Comparison of ENCODE assay signal across 9 mouse cellular contexts in genomic region chr4:119121249-119121648, GRCm38 (mm10). TPM values are rescaled to one million over a fixed set of nuclear protein-coding genes. Genes with fewer than 3 reads are reported as not detected.
DNase-seq lines count a peak whose midpoint lies in the region; ATAC-seq and TF ChIP-seq lines count a peak whose summit lies in the region.
"Had no signal": no experiment of that assay in that cellular context is flagged by ENCODE, and none has a peak within 500 bp of the region (broad histone marks: within the 10 kb centered on the region; RNA-seq: fewer than 3 reads in every experiment).

No protein-coding gene starts in this region.

- H3K27me3 ChIP-seq in forebrain, embryonic 14.5 days (replicated peaks; ENCODE audit: control insufficient read depth, insufficient read depth, low read length): no peaks in the 10 kb centered on the region
- H3K27me3 ChIP-seq in forebrain, embryonic 10.5 days (ENCODE audit: poor library complexity, severe bottlenecking): no peaks in the 10 kb centered on the region
- no peaks in the 10 kb centered on the region for H3K27me3 ChIP-seq in liver, embryonic 12.5 days (replicated peaks)
- no peaks in the 10 kb centered on the region for H3K27me3 ChIP-seq in stomach, embryonic 14.5 days (ENCODE audit: control insufficient read depth, insufficient read depth, low read length)

- no peak overlapping the region for H3K27ac ChIP-seq in forebrain, embryonic 14.5 days (ENCODE audit: low read depth, low read length)
- no peak overlapping the region for H3K27ac ChIP-seq in forebrain, embryonic 10.5 days
- H3K27ac ChIP-seq in gastrocnemius, adult 2 months: no peak overlapping the region
- peak overlapping the region; percentile 59 for H3K27ac ChIP-seq in liver, embryonic 12.5 days
- no peak overlapping the region for H3K27ac ChIP-seq in stomach, embryonic 14.5 days (ENCODE audit: low read length)

- intact Hi-C loops in gastrocnemius, adult 2 months (cut with DNase I): no loop called here

- H3K9ac ChIP-seq in forebrain, embryonic 14.5 days (ENCODE audit: low read length): no peak overlapping the region
- H3K9ac ChIP-seq in liver, embryonic 12.5 days: no peak overlapping the region
- H3K9ac ChIP-seq in stomach, embryonic 14.5 days (replicated peaks; ENCODE audit: low read depth, low read length): no peak overlapping the region

- no peak overlapping the region for H3K4me2 ChIP-seq in forebrain, embryonic 14.5 days (ENCODE audit: low read length)
- peak overlapping the region; percentile 3; the same call in 1 of the 2 replicates for H3K4me2 ChIP-seq in liver, embryonic 12.5 days
- H3K4me2 ChIP-seq in stomach, embryonic 14.5 days (replicated peaks; ENCODE audit: low read depth, low read length): no peak overlapping the region

- H3K9me3 ChIP-seq in forebrain, embryonic 14.5 days (replicated peaks; ENCODE audit: control insufficient read depth, low read length): no peaks in the 10 kb centered on the region
- no peaks in the 10 kb centered on the region for H3K9me3 ChIP-seq in forebrain, embryonic 10.5 days
- no peaks in the 10 kb centered on the region for H3K9me3 ChIP-seq in liver, embryonic 12.5 days (replicated peaks)
- H3K9me3 ChIP-seq in stomach, embryonic 14.5 days (ENCODE audit: control insufficient read depth, low read depth, low read length): no peaks in the 10 kb centered on the region
- H3K9me3 ChIP-seq: G1E had no signal

- H3K36me3 ChIP-seq in forebrain, embryonic 14.5 days (ENCODE audit: control insufficient read depth, insufficient read depth, low read length): peaks cover 29% of the 10 kb centered on the region
- peaks cover 99% of the 10 kb centered on the region for H3K36me3 ChIP-seq in forebrain, embryonic 10.5 days (replicated peaks)
- peaks cover 100% of the 10 kb centered on the region for H3K36me3 ChIP-seq in liver, embryonic 12.5 days
- H3K36me3 ChIP-seq in stomach, embryonic 14.5 days (ENCODE audit: control insufficient read depth, insufficient read depth, low read length): peaks cover 40% of the 10 kb centered on the region

- peak; percentile 46 for DNase-seq in forebrain, embryonic 14.5 days (ENCODE audit: low spot score)
- DNase-seq in forebrain, embryonic 10.5 days (ENCODE audit: extremely low spot score, low spot score): no peak
- DNase-seq in Muller cell, postnatal 12 days (ENCODE audit: inconsistent ontology term): peak; percentile 95
- DNase-seq in gastrocnemius, adult 2 months: peak; percentile 83
- peak; percentile 87 for DNase-seq in kidney, adult 18-20 months

- no peaks in the 10 kb centered on the region for H3K4me1 ChIP-seq in forebrain, embryonic 14.5 days (ENCODE audit: control insufficient read depth, insufficient read depth, low read length)
- H3K4me1 ChIP-seq in forebrain, embryonic 10.5 days: peaks cover 69% of the 10 kb centered on the region
- peaks cover 100% of the 10 kb centered on the region for H3K4me1 ChIP-seq in liver, embryonic 12.5 days
- peaks cover 14% of the 10 kb centered on the region; the same call in 1 of the 2 replicates for H3K4me1 ChIP-seq in stomach, embryonic 14.5 days (ENCODE audit: control insufficient read depth, insufficient read depth, low read length)

- H3K4me3 ChIP-seq in forebrain, embryonic 14.5 days (ENCODE audit: low read depth, low read length): no peak overlapping the region
- H3K4me3 ChIP-seq in forebrain, embryonic 10.5 days: no peak overlapping the region
- no peak overlapping the region for H3K4me3 ChIP-seq in gastrocnemius, adult 2 months
- H3K4me3 ChIP-seq in liver, embryonic 12.5 days: no peak overlapping the region
- H3K4me3 ChIP-seq in stomach, embryonic 14.5 days (ENCODE audit: low read depth, low read length): no peak overlapping the region

- WGBS in forebrain, embryonic 14.5 days: 39% methylated on average over 4 of the region's 4 CpGs
- WGBS in forebrain, embryonic 10.5 days: 60% methylated on average over 4 of the region's 4 CpGs
- 37% methylated on average over 4 of the region's 4 CpGs for WGBS in liver, embryonic 12.5 days (ENCODE audit: insufficient replicate concordance)
- WGBS in stomach, embryonic 14.5 days: 43% methylated on average over 4 of the region's 4 CpGs

- ATAC-seq in forebrain, embryonic 14.5 days: no peak
- peak; percentile 44 for ATAC-seq in liver, embryonic 12.5 days
- ATAC-seq in stomach, embryonic 14.5 days (ENCODE audit: insufficient number of reproducible peaks, insufficient read depth, low FRiP score, low read depth): 0 out of 2 replicates have a peak, but pooled peaks have one; percentile 39
- ATAC-seq in activated CD4-positive, CD25-positive, alpha-beta regulatory T cell, adult 4 months: no peak

- no peak for TF ChIP-seq CTCF in gastrocnemius, adult 2 months (IDR thresholded peaks at IDR 0.05)

RNA-seq across cellular contexts. Expression of gene Slc2a1, which starts 12.7 kb away (rescaled TPM):
- 85.3 and 96.7 TPM in 2 replicates for polyA plus RNA-seq in forebrain, embryonic 14.5 days (2014; fragmentation: Nextera tagmentation; extraction: Ambion mirVana)
- polyA plus RNA-seq in forebrain, embryonic 10.5 days (2016; fragmentation: Nextera tagmentation; extraction: Ambion mirVana): 204 and 222 TPM in 2 replicates
- 1 to 10 TPM; 5.1 to 6.3 TPM for total RNA-seq in gastrocnemius, adult 2 months (2021)
- polyA plus RNA-seq in liver, embryonic 12.5 days (2016; fragmentation: Nextera tagmentation; extraction: Ambion mirVana): 309 TPM in 2 replicates
- polyA plus RNA-seq in stomach, embryonic 14.5 days (2014; fragmentation: Nextera tagmentation; extraction: Ambion mirVana): 120 and 139 TPM in 2 replicates
- 10 to 100 TPM; 27.6 to 29.1 TPM for polyA plus RNA-seq in activated CD4-positive, CD25-positive, alpha-beta regulatory T cell, adult 4 months (2017; shearing (Covaris generic))

RNA-seq across cellular contexts. Expression of gene Zfp691, which starts 52.7 kb away (rescaled TPM):
- polyA plus RNA-seq in forebrain, embryonic 14.5 days (2014; fragmentation: Nextera tagmentation; extraction: Ambion mirVana): 4.2 and 4.3 TPM in 2 replicates
- 10.5 and 10.6 TPM in 2 replicates for polyA plus RNA-seq in forebrain, embryonic 10.5 days (2016; fragmentation: Nextera tagmentation; extraction: Ambion mirVana)
- total RNA-seq in gastrocnemius, adult 2 months (2021): 10 to 100 TPM; 16.8 to 26.4 TPM
- polyA plus RNA-seq in liver, embryonic 12.5 days (2016; fragmentation: Nextera tagmentation; extraction: Ambion mirVana): 3.6 and 3.8 TPM in 2 replicates
- 7.0 and 8.5 TPM in 2 replicates for polyA plus RNA-seq in stomach, embryonic 14.5 days (2014; fragmentation: Nextera tagmentation; extraction: Ambion mirVana)
- 1 to 10 TPM; 4.6 to 5.9 TPM for polyA plus RNA-seq in activated CD4-positive, CD25-positive, alpha-beta regulatory T cell, adult 4 months (2017; shearing (Covaris generic))

Comparison
In these comparisons a context has a peak if more than half of its experiments do, and no peak if none do; other contexts are left out.
1. ATAC-seq: peak in liver, embryonic 12.5 days (single experiment) and stomach, embryonic 14.5 days (single experiment); none in forebrain, embryonic 14.5 days (single experiment) and activated CD4-positive, CD25-positive, alpha-beta regulatory T cell, adult 4 months (single experiment).